Comparison of ENCODE assay signal across 9 mouse cellular contexts in the genomic region with DNA sequence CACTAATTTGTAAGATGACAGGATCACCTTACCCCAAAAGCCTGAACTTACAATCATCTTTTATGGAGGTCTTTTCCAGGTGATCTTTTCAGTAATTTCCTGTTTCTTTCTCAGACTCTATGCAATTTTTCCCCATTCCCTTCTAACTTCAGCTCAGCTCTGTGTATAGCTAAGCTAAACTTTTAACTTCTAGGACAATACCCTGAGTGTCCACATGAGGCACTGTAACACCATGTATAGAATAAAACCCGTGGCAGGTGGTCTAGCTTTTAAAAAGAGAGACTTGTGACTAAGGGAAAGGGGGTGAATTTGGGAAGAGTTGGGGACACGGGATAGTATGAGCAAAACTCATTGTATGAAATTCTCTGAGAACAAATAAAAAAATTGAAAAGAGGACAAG. TPM values are rescaled to one million over a fixed set of nuclear protein-coding genes. Genes with fewer than 3 reads are reported as not detected.
DNase-seq lines count a peak whose midpoint lies in the region; ATAC-seq and TF ChIP-seq lines count a peak whose summit lies in the region.
"Had no signal": no experiment of that assay in that cellular context is flagged by ENCODE, and none has a peak within 500 bp of the region (broad histone marks: within the 10 kb centered on the region; RNA-seq: fewer than 3 reads in every experiment).

No protein-coding gene starts in this region.

- no peaks in the 10 kb centered on the region for H3K36me3 ChIP-seq in kidney, adult 2 months (ENCODE audit: control insufficient read depth, insufficient read depth, low read length)
- no peaks in the 10 kb centered on the region for H3K36me3 ChIP-seq in E14TG2a.4 (ENCODE audit: insufficient read depth, low read length)
- no peaks in the 10 kb centered on the region for H3K36me3 ChIP-seq in midbrain, embryonic 14.5 days (ENCODE audit: control insufficient read depth, insufficient read depth, low read length)

- H3K27ac ChIP-seq in kidney, adult 2 months (ENCODE audit: insufficient read depth, low read depth, low read length), result no peak overlapping the region
- no peak overlapping the region for H3K27ac ChIP-seq in midbrain, embryonic 14.5 days (replicated peaks; ENCODE audit: low read depth, low read length)

- no peak for TF ChIP-seq POLR2A in kidney, adult 2 months (IDR thresholded peaks at IDR 0.05; ENCODE audit: low read depth, low read length)

- H3K4me3 ChIP-seq in kidney, adult 2 months (ENCODE audit: insufficient read depth, low read depth, low read length), result no peak overlapping the region
- no peak overlapping the region for H3K4me3 ChIP-seq in E14TG2a.4 (replicated peaks; ENCODE audit: low read length)
- no peak overlapping the region for H3K4me3 ChIP-seq in midbrain, embryonic 14.5 days (replicated peaks; ENCODE audit: low read depth, low read length)

- WGBS in kidney, adult 2 months, result 8% methylated on average over 2 of the region's 2 CpGs
- whole genome bisulfite sequencing in midbrain, embryonic 14.5 days, result 16% methylated on average over 2 of the region's 2 CpGs

- no peaks in the 10 kb centered on the region; the same call in 1 of the 2 replicates for H3K9me3 ChIP-seq in E14TG2a.4 (ENCODE audit: low read length)
- no peaks in the 10 kb centered on the region for H3K9me3 ChIP-seq in midbrain, embryonic 14.5 days (ENCODE audit: control insufficient read depth, low read length)

- CTCF ChIA-PET in Patski (lab: Charles Lee), result interaction anchor here (0.7 to 4.2 kb wide), 9 partner anchors 14 to 278 kb away, joined by 3 to 24 read pairs (median 4); no protein-coding TSS in a partner anchor

- no peak overlapping the region for H3K4me2 ChIP-seq in midbrain, embryonic 14.5 days (ENCODE audit: low read length)

- ATAC-seq in Patski, result peak; percentile 51
- ATAC-seq in midbrain, embryonic 14.5 days (ENCODE audit: low FRiP score, low TSS enrichment), result no peak; the same call in 1 of the 2 replicates
- ATAC-seq in inflammation-experienced regulatory T-cells, adult 6 months, result no peak

- POLR2A ChIA-PET in Patski (lab: Charles Lee), result interaction anchor here (2.2 kb wide), 1 partner anchor 278 kb away, joined by 6 read pairs; no protein-coding TSS in a partner anchor

- in situ Hi-C loops in Patski (cut with MboI; ENCODE audit: low pct_unique_long_range_greater_than_20kb), result loop anchor here (25.0 kb wide), 2 partner anchors 528 to 628 kb away; a partner anchor contains a TSS

- H3K9ac ChIP-seq in midbrain, embryonic 14.5 days (replicated peaks; ENCODE audit: low read length), result no peak overlapping the region

- peak; percentile 34 for DNase-seq in kidney, adult 2 months
- DNase-seq in kidney, adult 18-20 months, result no peak
- DNase-seq in Patski (ENCODE audit: low read depth, low spot score), result no peak
- peak; percentile 53 for DNase-seq in heart, postnatal 4 days
- DNase-seq in midbrain, embryonic 14.5 days, result peak; percentile 87
- no peak for DNase-seq in ovary, postnatal 10 days (ENCODE audit: low spot score)

- TF ChIP-seq CTCF in kidney, adult 2 months (conservative IDR thresholded peaks at IDR 0.05; ENCODE audit: insufficient read depth, insufficient read length, low read depth, low read length), result 0 out of 2 replicates have a peak, but pooled peaks have one; percentile 9
- peak; percentile 89 for TF ChIP-seq CTCF in E14TG2a.4 (conservative IDR thresholded peaks at IDR 0.05; ENCODE audit: low read length)
- TF ChIP-seq CTCF in Patski (IDR thresholded peaks at IDR 0.05), result peak; percentile 68

- H3K27me3 ChIP-seq in kidney, adult 2 months (replicated peaks; ENCODE audit: control insufficient read depth, insufficient read depth, low read length), result no peaks in the 10 kb centered on the region
- peaks cover 4% of the 10 kb centered on the region; the same call in 1 of the 2 replicates for H3K27me3 ChIP-seq in E14TG2a.4 (ENCODE audit: insufficient read depth, low read length)
- no peaks in the 10 kb centered on the region for H3K27me3 ChIP-seq in Patski
- no peaks in the 10 kb centered on the region for H3K27me3 ChIP-seq in midbrain, embryonic 14.5 days (ENCODE audit: control insufficient read depth, insufficient read depth, low read length)

- no peaks in the 10 kb centered on the region for H3K4me1 ChIP-seq in kidney, adult 2 months (ENCODE audit: control insufficient read depth, insufficient read depth, low read length)
- peaks cover 36% of the 10 kb centered on the region for H3K4me1 ChIP-seq in E14TG2a.4 (replicated peaks; ENCODE audit: low read depth, low read length)
- H3K4me1 ChIP-seq in midbrain, embryonic 14.5 days (ENCODE audit: control insufficient read depth, insufficient read depth, low read length), result no peaks in the 10 kb centered on the region

RNA-seq across cellular contexts. Expression of a gene that starts 36.6 kb away (rescaled TPM):
- polyA plus RNA-seq in kidney, adult 2 months (2012; rRNA removed), result 0.53 and 1.2 TPM in 2 replicates
- 127 TPM for polyA plus RNA-seq in Patski (2021)
- total RNA-seq in heart, postnatal 4 days (2021), result 10 to 100 TPM; 20.6 to 20.8 TPM
- polyA plus RNA-seq in midbrain, embryonic 14.5 days (2014; fragmentation: Nextera tagmentation; extraction: Ambion mirVana), result 4.3 and 10.4 TPM in 2 replicates
- not detected for polyA plus RNA-seq in inflammation-experienced regulatory T-cells, adult 6 months (2017; shearing (Covaris generic))
- total RNA-seq: hematopoietic stem cell, adult 5-6 weeks had no signal

Comparison
In these comparisons a context has a peak if more than half of its experiments do, and no peak if none do; other contexts are left out.
1. DNase-seq: peak in kidney, adult 2 months (single experiment), heart, postnatal 4 days (single experiment) and midbrain, embryonic 14.5 days (single experiment); none in kidney, adult 18-20 months (single experiment), Patski (single experiment) and ovary, postnatal 10 days (single experiment).
2. CTCF ChIP-seq: peak in every context shown above with its lines; median percentile 89 in E14TG2a.4; 68 in Patski; 9 in kidney, adult 2 months.
3. RNA of a gene that starts 36.6 kb away (polyA plus RNA-seq): 127 TPM in Patski (single experiment); 4.3 to 10.4 TPM in midbrain, embryonic 14.5 days, 0.53 to 1.2 TPM in kidney, adult 2 months and not detected in inflammation-experienced regulatory T-cells, adult 6 months; every median in the first group is over 10 times any median in the second.